ENCODE assay signal across 8 mouse cellular contexts in the genomic region with DNA sequence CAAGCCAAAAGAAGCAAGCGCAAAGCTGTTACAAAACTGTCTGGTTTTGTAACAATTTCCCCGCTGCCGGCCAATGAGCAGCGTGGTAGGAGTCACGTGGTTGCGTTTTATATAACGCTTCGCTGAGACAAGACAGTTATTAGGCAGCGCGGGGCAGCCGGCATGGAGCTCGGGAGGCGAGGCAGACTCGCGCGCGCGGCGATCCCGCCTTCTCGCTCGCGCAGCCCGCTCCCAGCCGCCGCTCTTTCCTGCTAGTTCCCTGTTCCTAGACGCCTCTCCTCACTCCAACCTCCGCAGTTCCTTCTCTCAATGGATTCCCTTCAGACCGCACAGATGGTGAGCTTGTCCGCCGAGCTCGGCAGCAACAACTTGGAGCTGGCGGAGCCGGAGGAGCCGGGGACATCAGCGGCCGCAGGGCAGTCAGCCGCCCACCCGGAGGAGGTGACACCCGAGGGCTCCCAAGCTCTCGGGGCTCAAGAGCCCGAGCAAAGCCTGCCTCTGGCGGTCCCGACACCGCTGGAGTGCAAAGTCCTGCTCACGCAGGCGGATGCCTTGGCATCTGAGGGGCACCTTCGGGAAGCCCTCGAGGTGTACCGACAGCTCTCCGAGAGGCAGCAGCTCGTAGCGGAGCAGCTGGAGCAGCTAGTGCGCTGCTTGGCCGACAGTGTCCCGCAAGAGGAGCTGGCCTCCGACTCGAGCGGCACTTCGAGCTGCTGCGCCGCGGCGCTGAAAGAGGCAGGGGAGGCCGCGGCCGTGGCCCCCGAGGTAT. TPM values are rescaled to one million over a fixed set of nuclear protein-coding genes. Genes with fewer than 3 reads are reported as not detected.
DNase-seq lines count a peak whose midpoint lies in the region; ATAC-seq lines count a peak whose summit lies in the region.

Gene Lonrf3, plus strand, starts transcription at position 83 of the 769 bp plus-strand sequence.

- H3K27ac ChIP-seq in heart, embryonic 13.5 days (replicated peaks), result no peak within 1 kb of the TSS
- no peak within 1 kb of the TSS for H3K27ac ChIP-seq in kidney, embryonic 16.5 days (ENCODE audit: low read length)
- H3K27ac ChIP-seq in limb, embryonic 15.5 days, result no peak within 1 kb of the TSS
- no peak within 1 kb of the TSS for H3K27ac ChIP-seq in midbrain, embryonic 15.5 days

- H3K4me2 ChIP-seq in heart, embryonic 13.5 days, result peak within 1 kb of the TSS; percentile 75
- H3K4me2 ChIP-seq in kidney, embryonic 16.5 days (replicated peaks; ENCODE audit: low read depth, low read length), result peak within 1 kb of the TSS; percentile 83
- peak within 1 kb of the TSS; percentile 79 for H3K4me2 ChIP-seq in limb, embryonic 15.5 days
- peak within 1 kb of the TSS; percentile 94 for H3K4me2 ChIP-seq in midbrain, embryonic 15.5 days

- ATAC-seq in heart, embryonic 13.5 days (ENCODE audit: extremely low read depth, insufficient number of reproducible peaks, low FRiP score, low TSS enrichment), result no peak
- peak; percentile 76 for ATAC-seq in kidney, embryonic 16.5 days (ENCODE audit: low FRiP score, low TSS enrichment)
- 0 out of 2 replicates have a peak, but pooled peaks have one; percentile 40 for ATAC-seq in limb, embryonic 15.5 days (ENCODE audit: insufficient number of reproducible peaks, low FRiP score, low TSS enrichment, low read depth)
- ATAC-seq in midbrain, embryonic 15.5 days (replicated peaks), result peak; percentile 92

- peak within 1 kb of the TSS; percentile 51 for H3K4me3 ChIP-seq in heart, embryonic 13.5 days
- H3K4me3 ChIP-seq in kidney, embryonic 16.5 days (ENCODE audit: low read length), result peak within 1 kb of the TSS; percentile 49
- peak within 1 kb of the TSS; percentile 44 for H3K4me3 ChIP-seq in limb, embryonic 15.5 days
- peak within 1 kb of the TSS; percentile 47 for H3K4me3 ChIP-seq in midbrain, embryonic 15.5 days

- H3K27me3 ChIP-seq in heart, embryonic 13.5 days (replicated peaks), result peaks cover 74% of the 10 kb centered on the region
- H3K27me3 ChIP-seq in kidney, embryonic 16.5 days (ENCODE audit: insufficient read depth, low read length), result peaks cover 15% of the 10 kb centered on the region
- H3K27me3 ChIP-seq in limb, embryonic 15.5 days, result peaks cover 41% of the 10 kb centered on the region
- H3K27me3 ChIP-seq in midbrain, embryonic 15.5 days (replicated peaks), result peaks cover 3% of the 10 kb centered on the region; the same call in 1 of the 2 replicates
- no peaks in the 10 kb centered on the region for H3K27me3 ChIP-seq in splenic B cell, adult 2 months (ENCODE audit: control insufficient read depth, insufficient read depth, low read length, poor library complexity, severe bottlenecking)

- 16% methylated on average over 45 of the region's 68 CpGs for WGBS in heart, embryonic 13.5 days
- WGBS in kidney, embryonic 16.5 days, result 24% methylated on average over 68 of the region's 68 CpGs
- WGBS in limb, embryonic 15.5 days, result 31% methylated on average over 68 of the region's 68 CpGs
- WGBS in midbrain, embryonic 15.5 days, result 27% methylated on average over 68 of the region's 68 CpGs

- H3K36me3 ChIP-seq in heart, embryonic 13.5 days, result no peaks in the 10 kb centered on the region
- H3K36me3 ChIP-seq in kidney, embryonic 16.5 days (ENCODE audit: insufficient read depth, low read length), result no peaks in the 10 kb centered on the region
- no peaks in the 10 kb centered on the region for H3K36me3 ChIP-seq in limb, embryonic 15.5 days
- H3K36me3 ChIP-seq in midbrain, embryonic 15.5 days (replicated peaks), result no peaks in the 10 kb centered on the region
- no peaks in the 10 kb centered on the region for H3K36me3 ChIP-seq in splenic B cell, adult 2 months (ENCODE audit: control insufficient read depth, insufficient read depth, low read length, poor library complexity, severe bottlenecking)

- peak; percentile 4 for DNase-seq in 3134 (ENCODE audit: extremely low read depth, insufficient read length, low spot score)
- DNase-seq in brain, adult 2 months (ENCODE audit: low read depth, low spot score), result peak; percentile 92
- peak; percentile 21 for DNase-seq in fat pad, adult 2 months (ENCODE audit: extremely low read depth, low read depth, low spot score)
- DNase-seq in splenic B cell, adult 2 months (ENCODE audit: low read depth, low spot score), result peak; percentile 27

- peak within 1 kb of the TSS; percentile 17 for H3K9ac ChIP-seq in heart, embryonic 13.5 days
- peak within 1 kb of the TSS; percentile 50 for H3K9ac ChIP-seq in kidney, embryonic 16.5 days (replicated peaks; ENCODE audit: low read length)
- no peak within 1 kb of the TSS for H3K9ac ChIP-seq in limb, embryonic 15.5 days
- peak within 1 kb of the TSS; percentile 31 for H3K9ac ChIP-seq in midbrain, embryonic 15.5 days

- H3K4me1 ChIP-seq in heart, embryonic 13.5 days, result no peaks in the 10 kb centered on the region
- H3K4me1 ChIP-seq in kidney, embryonic 16.5 days (ENCODE audit: insufficient read depth, low read length), result no peaks in the 10 kb centered on the region
- peaks cover 8% of the 10 kb centered on the region for H3K4me1 ChIP-seq in limb, embryonic 15.5 days
- H3K4me1 ChIP-seq in midbrain, embryonic 15.5 days, result peaks cover 6% of the 10 kb centered on the region; the same call in 1 of the 2 replicates

- H3K9me3 ChIP-seq in heart, embryonic 13.5 days, result no peaks in the 10 kb centered on the region
- peaks cover 5% of the 10 kb centered on the region; the same call in 1 of the 2 replicates for H3K9me3 ChIP-seq in kidney, embryonic 16.5 days (ENCODE audit: low read length)
- no peaks in the 10 kb centered on the region for H3K9me3 ChIP-seq in limb, embryonic 15.5 days
- H3K9me3 ChIP-seq in midbrain, embryonic 15.5 days, result no peaks in the 10 kb centered on the region

RNA-seq across cellular contexts. Expression of gene Lonrf3, which starts in this region (rescaled TPM):
- 0.20 and 0.32 TPM in 2 replicates for polyA plus RNA-seq in heart, embryonic 13.5 days (2015; fragmentation: Nextera tagmentation; extraction: Ambion mirVana)
- polyA plus RNA-seq in kidney, embryonic 16.5 days (2015; fragmentation: Nextera tagmentation; extraction: Ambion mirVana), result 0.17 and 0.24 TPM in 2 replicates
- 0.43 and 0.64 TPM in 2 replicates for polyA plus RNA-seq in limb, embryonic 15.5 days (2015; fragmentation: Nextera tagmentation; extraction: Ambion mirVana)
- polyA plus RNA-seq in midbrain, embryonic 15.5 days (2015; fragmentation: Nextera tagmentation; extraction: Ambion mirVana), result 0.44 and 0.46 TPM in 2 replicates

Comparison
In these comparisons a context has a peak if more than half of its experiments do, and no peak if none do; other contexts are left out.
1. Peak in ATAC-seq, H3K4me3 ChIP-seq, H3K9ac ChIP-seq and H3K4me2 ChIP-seq in kidney, embryonic 16.5 days; RNA of the gene not detected or under 1 TPM.
2. Peak in ATAC-seq, H3K4me3 ChIP-seq and H3K4me2 ChIP-seq in limb, embryonic 15.5 days; RNA of the gene not detected or under 1 TPM.
3. Peak in ATAC-seq, H3K4me3 ChIP-seq, H3K9ac ChIP-seq and H3K4me2 ChIP-seq in midbrain, embryonic 15.5 days; RNA of the gene not detected or under 1 TPM.
4. DNase-seq: peak in every context shown above with its lines; median percentile 92 in brain, adult 2 months; 27 in splenic B cell, adult 2 months; 21 in fat pad, adult 2 months; 4 in 3134.